Mouse (Mus musculus) olfactory bulb, adult 2 months (tissue): Measurements from ENCODE around the gene Gm35315. TPM values are rescaled to one million over a fixed set of nuclear protein-coding genes. Genes with fewer than 3 reads are reported as not detected.
"Not testable (repeated sequence)": the region's sequence is repeated elsewhere in the genome, so short reads cannot be mapped to it uniquely, and the experiment has no call there.

Source experiments
- H3K27ac ChIP-seq: fragments of 200-500 bp; 2 replicates; pipeline ENCODE4 v1.5.1; 2012; ENCODE audit warnings: low read depth, low read length; ENCODE audit not compliant: insufficient read depth
- H3K4me1 ChIP-seq: fragments of 200-500 bp; 2 replicates; pipeline ENCODE4 v1.6.1; 2012; ENCODE audit warnings: low read length; ENCODE audit not compliant: control insufficient read depth, insufficient read depth
- H3K4me3 ChIP-seq: fragments of 200-500 bp; 2 replicates; pipeline ENCODE4 v1.5.1; 2012; ENCODE audit warnings: mild to moderate bottlenecking, low read depth, low read length, moderate library complexity; ENCODE audit not compliant: insufficient read depth
- CTCF ChIP-seq: fragments of 200-500 bp; IDR thresholded peaks from 2 replicates; pipeline ENCODE4 v1.5.1; 2012; ENCODE audit warnings: low read depth, mild to moderate bottlenecking, low read length, moderate library complexity; ENCODE audit not compliant: insufficient read depth
- POLR2A ChIP-seq: fragments of 200-500 bp; IDR thresholded peaks from 2 replicates; pipeline ENCODE4 v1.6.1; 2012; ENCODE audit warnings: mild to moderate bottlenecking, low read depth, low read length, moderate library complexity; ENCODE audit not compliant: insufficient read depth
- WGBS: fragments of 180-500 bp; shearing (Covaris S2); methylation state at CpG from one replicate; pipeline ENCODE4 v1.1.7; 2018; 5-methylcytosine and 5-hydroxymethylcytosine counted together
- polyA plus RNA-seq: library from polyadenylated mRNA; stranded (reverse); fragments of >200 nt; gene quantifications from 2 replicates; pipeline ENCODE4 v1.2.4, GENCODE M21; 2012; ENCODE audit warnings: low replicate concordance; ENCODE audit not compliant: missing spikeins, insufficient read depth, insufficient read length

The Gm35315 gene
- polyA plus RNA-seq, 1 experiment, result not detected

GRCm38 (mm10) chr5:110102429-110102828 lies 8.2 kb upstream of the Gm35315 start:
- WGBS, result 94% methylated on average over 13 of the region's 13 CpGs
- no peak overlapping the region for H3K4me3 ChIP-seq

DNA sequence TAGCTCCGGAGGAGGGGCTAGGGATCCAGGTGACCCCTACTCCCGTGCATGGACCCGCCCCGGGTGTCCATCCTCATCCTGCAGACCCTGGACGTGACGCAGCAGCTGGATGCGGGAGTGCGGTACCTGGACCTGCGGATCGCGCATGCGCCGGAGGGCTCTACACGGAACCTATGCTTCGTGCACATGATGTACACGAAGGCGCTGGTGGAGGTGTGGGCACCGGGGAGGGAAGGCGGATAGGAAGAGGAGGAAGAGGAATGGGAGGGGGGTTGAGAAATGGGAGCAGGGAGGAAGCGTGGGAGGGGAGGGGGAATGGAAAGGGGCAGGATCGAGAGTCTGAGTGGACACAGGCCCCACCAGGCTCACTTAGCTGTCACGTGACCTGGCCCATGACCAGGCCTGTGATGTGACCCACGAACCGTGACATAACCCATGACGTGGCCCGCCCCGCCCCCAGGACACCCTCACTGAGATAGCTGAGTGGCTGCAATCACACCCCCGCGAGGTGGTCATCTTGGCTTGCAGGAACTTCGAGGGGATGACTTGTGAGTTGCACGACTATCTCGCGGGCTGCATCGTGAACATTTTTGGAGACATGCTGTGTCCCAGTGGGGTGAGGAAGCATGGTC lies 7.6 kb upstream of the Gm35315 start:
- H3K4me1 ChIP-seq, result peaks cover 42% of the 10 kb centered on the region
- no peak overlapping the region for H3K27ac ChIP-seq
- 18% methylated on average over 34 of the region's 34 CpGs for WGBS
- peak overlapping the region; percentile 39 for H3K4me3 ChIP-seq
- TF ChIP-seq POLR2A, result no peak
- TF ChIP-seq CTCF, result no peak

More at GRCm38 (mm10) chr5:110102429-110102828, 8.2 kb upstream of the Gm35315 start:
- Histone ChIP-seq H3K4me1 (peaks cover 45% of the 10 kb centered on the region), H3K27ac (no peak overlapping the region)
- TF ChIP-seq CTCF (no peak), POLR2A (no peak)

GRCm38 (mm10) chr5:110100921-110101631 lies 6.9 kb upstream of the Gm35315 start:
- peak overlapping the region; percentile 39 for H3K4me3 ChIP-seq
- no peak for TF ChIP-seq CTCF
- TF ChIP-seq POLR2A, result no peak
- H3K4me1 ChIP-seq, result peaks cover 35% of the 10 kb centered on the region
- H3K27ac ChIP-seq, result no peak overlapping the region
- 2% methylated on average over 37 of the region's 37 CpGs for whole genome bisulfite sequencing

DNA sequence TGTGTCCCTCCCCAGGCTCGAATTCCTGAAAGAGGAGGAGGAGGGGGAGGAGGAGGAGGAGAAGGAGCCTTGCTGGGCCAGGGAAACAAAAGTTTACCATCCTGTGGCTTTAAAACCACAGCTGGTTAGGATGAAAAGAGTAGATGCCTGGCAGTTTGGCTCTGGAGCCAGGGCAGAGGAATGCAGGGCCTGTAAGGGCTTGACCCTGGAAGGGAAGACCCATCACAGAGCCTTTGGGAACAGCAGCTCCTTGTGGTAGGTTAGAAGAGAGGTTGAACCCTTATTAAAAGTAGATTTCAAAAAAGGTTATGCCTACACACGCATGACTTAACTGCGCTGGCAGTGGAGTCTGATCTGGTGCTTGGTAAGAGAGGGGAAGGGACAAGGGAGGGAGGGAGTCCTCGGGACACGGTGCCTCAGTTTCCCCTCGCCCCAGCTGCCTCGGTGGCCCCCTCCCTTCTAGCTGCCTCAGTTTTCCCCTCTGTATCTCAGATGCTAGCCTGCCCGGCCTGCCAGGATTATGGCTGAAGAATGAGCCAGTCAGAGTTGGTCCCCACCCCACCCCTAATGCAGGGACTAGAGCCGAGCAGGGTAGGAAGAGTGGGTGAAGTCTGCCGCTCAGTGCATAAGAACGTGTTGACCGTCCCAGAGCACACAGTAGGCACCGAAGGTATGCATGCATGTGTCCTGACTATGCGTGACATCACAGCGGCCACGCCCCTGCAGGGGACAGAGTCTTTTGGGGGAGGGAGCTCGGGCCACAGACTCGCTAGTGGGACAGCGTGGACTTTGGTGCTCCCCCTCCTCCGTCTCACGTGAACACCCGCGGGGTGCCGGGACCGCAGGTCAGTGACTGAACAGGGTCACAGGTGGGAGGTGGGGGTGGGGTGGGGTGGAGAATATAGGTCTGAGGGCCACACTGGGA lies 5.7 kb upstream of the Gm35315 start, which contains the start of gene Plcxd1:
Gene Plcxd1 (plus strand): TSS at position 314 of the 925 bp plus-strand sequence.
- TF ChIP-seq POLR2A, result no peak
- TF ChIP-seq CTCF, result no peak
- no peak within 1 kb of the TSS for H3K27ac ChIP-seq
- peaks cover 32% of the 10 kb centered on the region for H3K4me1 ChIP-seq
- H3K4me3 ChIP-seq, result no peak within 1 kb of the TSS
- 15% methylated on average over 25 of the region's 25 CpGs for WGBS

DNA sequence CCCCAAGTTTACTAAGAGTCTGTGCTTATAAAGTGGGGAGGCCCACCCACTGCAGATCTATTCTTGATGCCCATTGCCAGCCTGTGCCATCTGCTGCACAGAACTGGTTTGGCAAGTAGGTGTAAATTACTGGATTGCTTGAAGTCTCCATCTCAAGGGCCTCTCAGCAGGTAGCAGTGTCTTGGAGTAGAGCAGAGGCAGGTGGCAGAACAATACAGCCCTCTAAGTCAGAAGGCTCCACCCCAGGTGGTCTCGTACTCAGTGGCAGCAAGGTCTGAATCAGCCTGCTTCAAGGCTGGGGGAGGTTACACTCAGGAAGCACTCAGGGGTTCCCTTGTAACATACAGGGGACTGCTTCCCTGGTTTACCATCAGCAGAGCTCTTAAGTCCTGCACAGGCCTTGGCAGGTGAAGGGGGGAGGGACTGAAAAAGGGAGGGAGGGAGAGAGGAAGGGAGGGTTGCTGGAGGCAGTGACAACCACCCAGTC lies 4.8 kb upstream of the Gm35315 start:
- WGBS, result 52% methylated on average over 1 of the region's 1 CpGs
- no peak for TF ChIP-seq CTCF
- TF ChIP-seq POLR2A, result no peak
- no peak overlapping the region for H3K4me3 ChIP-seq
- H3K27ac ChIP-seq, result no peak overlapping the region
- peaks cover 32% of the 10 kb centered on the region for H3K4me1 ChIP-seq

DNA sequence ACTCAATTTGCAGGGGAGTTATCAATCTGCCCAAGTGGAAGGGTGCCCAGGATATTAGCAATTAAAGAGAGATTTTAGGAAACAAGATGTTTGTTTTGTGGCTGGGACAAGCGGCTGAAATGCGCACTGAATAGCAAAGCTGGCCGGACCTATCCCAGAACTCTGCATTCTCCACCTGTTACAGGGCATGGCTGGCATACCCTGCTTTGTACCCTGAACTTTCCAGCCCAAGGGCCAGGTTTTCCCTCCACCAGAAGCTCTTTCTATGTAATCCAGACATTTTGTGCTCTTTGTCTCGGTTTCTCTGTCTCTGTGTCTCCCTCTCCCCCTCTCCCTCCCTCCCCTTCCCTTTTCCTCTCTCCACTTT lies 610 bp upstream of the Gm35315 start:
- WGBS, result 2% methylated on average over 4 of the region's 4 CpGs
- Histone ChIP-seq H3K4me1 (peaks cover 7% of the 10 kb centered on the region), H3K4me3 (peak overlapping the region; percentile 53), H3K27ac (peak overlapping the region; percentile 49; the same call in 1 of the 2 replicates)
- TF ChIP-seq CTCF (no peak), POLR2A (no peak)

DNA sequence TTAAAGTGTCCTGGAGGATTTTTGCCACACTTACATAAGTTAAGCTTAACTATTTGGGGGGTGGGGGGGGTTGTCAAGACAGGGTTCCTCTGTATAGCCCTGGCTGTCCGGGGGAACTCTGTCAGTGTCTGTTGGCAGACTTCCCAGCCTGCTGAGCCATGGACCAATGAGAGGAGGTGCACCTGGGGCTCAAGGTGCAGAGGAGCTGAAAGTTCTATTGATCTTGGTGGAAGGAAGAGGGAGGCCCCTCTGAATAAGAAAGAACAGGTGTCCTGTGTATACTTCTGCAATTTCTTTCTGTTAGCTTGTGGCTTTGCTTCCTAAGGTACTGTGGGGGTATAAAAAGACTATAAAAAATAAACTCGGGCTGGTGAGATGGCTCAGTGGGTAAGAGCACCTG lies 2.7 kb downstream of the Gm35315 start:
- TF ChIP-seq CTCF, result no peak
- TF ChIP-seq POLR2A, result no peak
- no peak overlapping the region for H3K4me3 ChIP-seq
- H3K27ac ChIP-seq, result no peak overlapping the region
- H3K4me1 ChIP-seq, result no peaks in the 10 kb centered on the region
- 63% methylated on average over 2 of the region's 2 CpGs for WGBS

GRCm38 (mm10) chr5:110086161-110086866 lies 7.9 kb downstream of the Gm35315 start:
- 48% methylated on average over 14 of the region's 14 CpGs for WGBS
- H3K4me1 ChIP-seq, result no peaks in the 10 kb centered on the region

GRCm38 (mm10) chr5:110082961-110083360 lies 11.3 kb downstream of the Gm35315 start:
- WGBS, result 88% methylated on average over 4 of the region's 4 CpGs
- no peaks in the 10 kb centered on the region for H3K4me1 ChIP-seq
- TF ChIP-seq CTCF, result no peak
- no peak for TF ChIP-seq POLR2A
- no peak overlapping the region for H3K4me3 ChIP-seq
- H3K27ac ChIP-seq, result no peak overlapping the region

More at GRCm38 (mm10) chr5:110086161-110086866, 7.9 kb downstream of the Gm35315 start:
- TF ChIP-seq POLR2A, result no peak
- TF ChIP-seq CTCF, result no peak
- no peak overlapping the region for H3K4me3 ChIP-seq
- no peak overlapping the region for H3K27ac ChIP-seq

- H3K4me1 ChIP-seq, H3K4me3 ChIP-seq, H3K27ac ChIP-seq: not testable (repeated sequence)
- 69% methylated on average over 2 of the region's 2 CpGs for WGBS
Measured at GRCm38 (mm10) chr5:110072413-110072812, 21.8 kb downstream of the Gm35315 start, which contains the start of gene Gm17655. Gene Gm17655 (minus strand): TSS chr5:110072513.
